Mouse (Mus musculus) T-cell, adult 2 months (primary cell): ENCODE results near the gene Arhgef39.

Experiments used
- DNase-seq: peaks from one replicate; pipeline ENCODE4 v3.0.0; 2022; ENCODE audit warnings: low spot score

Arhgef39 gene

DNA sequence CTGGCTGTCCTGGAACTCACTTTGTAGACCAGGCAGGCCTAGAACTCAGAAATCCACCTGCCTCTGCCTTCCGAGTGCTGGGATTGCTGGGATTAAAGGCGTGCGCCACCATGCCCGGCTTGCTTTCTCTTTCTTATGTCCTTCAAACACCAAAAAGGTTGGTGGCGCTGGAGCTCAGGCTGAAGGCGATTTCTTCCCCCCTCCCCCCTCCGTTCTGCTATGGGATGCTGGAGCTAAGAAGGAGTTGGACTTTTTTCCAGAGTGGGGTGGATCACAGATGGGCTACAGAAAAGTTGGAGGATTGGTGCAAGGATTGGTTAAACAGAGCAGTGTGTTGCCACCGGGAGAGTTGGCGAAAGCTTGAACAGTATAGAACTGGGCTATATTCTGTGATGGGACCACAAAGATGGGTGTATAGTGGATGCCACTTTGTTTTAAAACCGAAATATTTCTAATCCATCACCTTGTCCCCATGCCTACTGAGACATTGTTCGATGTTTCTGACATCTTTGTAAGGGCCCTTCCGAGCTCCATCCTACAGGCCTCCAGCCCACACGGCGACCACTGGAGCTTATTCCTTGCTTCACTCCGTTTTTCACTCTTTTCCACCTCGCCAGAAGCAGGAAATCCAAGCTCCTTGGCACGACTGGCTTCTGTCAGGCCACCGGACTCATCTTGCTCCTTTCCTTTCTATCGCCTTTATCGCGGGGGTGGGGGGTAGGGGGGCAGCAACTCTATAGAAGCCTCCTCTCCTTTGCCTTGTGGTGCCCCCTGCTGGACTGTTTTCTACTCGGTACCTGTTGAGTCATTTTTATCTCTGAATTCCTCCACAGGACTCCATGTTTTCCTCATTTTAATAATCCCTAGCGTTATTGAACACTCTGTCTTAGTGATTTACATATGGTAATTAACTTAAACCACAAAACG, 20.3 kb downstream of the Arhgef39 start:
- peak; percentile 64 for DNase-seq

DNA sequence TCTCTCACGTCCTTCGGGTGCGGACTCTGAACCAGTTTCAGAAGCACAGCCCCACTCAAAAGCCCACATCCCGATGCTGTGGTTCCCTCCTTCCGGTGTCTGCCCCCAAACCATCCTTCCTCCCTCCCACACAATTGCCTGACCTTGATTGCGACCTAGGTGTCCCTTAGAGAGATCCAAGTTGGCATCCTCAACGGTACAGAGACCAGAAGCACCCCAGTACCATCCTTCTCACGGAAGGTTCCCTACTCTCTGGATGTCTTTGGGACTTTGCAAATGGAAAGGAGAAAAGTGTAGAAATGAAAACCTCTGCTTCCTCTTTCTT, 21.0 kb downstream of the Arhgef39 start:
- no peak for DNase-seq

DNA sequence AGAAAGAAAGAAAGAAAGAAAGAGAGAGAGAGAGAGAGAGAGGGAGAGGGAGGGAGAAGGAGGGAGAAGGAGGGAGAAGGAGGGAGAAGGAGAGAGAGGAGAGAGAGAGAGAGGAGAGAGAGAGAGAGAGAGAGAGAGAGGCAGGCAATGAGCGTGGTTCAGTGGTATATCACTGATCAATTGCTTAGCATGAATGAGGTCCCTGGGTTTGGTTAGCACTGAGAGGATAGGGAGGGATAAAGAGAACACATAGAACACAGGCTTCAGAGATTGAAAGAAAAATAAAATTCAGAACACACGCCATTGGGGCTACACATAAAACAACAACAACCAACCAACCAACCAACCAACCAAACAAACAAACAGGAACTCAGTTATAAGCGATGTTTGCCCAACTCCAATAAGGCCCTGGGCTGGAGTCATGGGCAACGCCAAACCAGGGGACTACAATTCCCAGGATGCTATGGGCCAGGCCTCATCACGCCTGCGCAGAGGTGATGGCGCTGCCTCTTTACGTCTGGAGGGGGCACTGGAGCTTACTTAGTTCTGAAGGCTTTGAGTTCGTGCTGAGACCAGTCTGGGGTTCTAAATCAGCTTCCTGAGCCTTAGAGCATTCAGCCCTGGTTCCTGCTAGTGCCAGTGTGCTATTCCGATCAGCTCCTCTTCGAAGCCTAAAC, 21.5 kb downstream of the Arhgef39 start:
- DNase-seq = peak; percentile 89

DNA sequence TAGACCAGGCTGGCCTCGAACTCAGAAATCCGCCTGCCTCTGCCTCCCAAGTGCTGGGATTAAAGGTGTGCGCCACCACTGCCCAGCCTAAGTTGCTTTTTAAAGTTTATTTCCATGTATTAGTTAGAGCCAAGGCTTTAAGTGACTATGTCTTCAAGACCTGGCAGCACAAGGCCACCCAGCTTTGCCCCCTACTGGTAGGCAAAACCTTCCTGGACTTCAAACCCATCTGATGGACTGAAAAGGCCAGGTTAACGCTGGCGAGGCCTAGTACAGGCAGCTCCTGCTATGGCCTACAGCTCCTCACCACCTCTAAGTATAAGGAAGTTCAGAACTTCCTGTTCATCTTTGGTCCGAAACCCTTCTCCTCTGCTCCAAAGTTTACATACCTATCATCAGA, 22.9 kb downstream of the Arhgef39 start:
- peak; percentile 21 for DNase-seq

DNA sequence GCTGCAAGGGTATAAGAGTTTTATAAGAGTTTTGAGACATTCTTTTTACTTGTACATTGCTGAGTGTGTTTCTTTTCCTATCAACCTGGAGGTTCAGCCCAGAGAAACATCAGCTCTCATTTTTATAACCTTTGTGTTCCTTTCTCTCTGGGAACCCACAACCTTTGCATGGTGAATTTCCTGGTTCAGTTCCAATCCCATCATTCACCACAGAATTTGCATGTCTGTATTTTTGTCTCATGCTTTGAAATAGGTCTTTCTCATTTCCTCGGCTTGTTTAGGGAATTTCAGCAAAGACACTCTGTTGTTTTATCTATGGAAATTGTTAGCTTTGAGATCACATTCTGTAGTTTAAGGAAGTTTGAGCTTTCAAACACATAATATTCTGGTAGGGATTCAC, 25.9 kb downstream of the Arhgef39 start:
- DNase-seq = no peak

DNA sequence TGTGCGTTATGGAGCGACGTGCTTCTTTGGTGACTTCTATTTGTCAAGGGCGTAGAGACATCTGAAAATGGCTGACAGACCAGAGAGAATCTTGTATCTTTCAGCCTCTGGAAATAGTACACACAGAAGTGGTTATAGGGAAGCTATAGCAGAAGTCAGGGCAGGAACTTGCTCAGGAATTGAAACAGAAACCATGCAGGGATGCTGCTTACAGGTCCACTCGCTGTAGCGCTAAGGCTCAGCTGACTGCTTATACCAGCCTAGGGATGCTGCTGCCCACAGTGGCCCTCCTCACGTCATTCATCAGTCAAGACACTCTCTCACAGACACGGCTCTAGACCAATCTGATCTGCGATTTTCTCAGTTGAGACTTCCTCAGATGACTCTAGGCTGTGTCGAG, 29.2 kb downstream of the Arhgef39 start:
- no peak for DNase-seq

DNA sequence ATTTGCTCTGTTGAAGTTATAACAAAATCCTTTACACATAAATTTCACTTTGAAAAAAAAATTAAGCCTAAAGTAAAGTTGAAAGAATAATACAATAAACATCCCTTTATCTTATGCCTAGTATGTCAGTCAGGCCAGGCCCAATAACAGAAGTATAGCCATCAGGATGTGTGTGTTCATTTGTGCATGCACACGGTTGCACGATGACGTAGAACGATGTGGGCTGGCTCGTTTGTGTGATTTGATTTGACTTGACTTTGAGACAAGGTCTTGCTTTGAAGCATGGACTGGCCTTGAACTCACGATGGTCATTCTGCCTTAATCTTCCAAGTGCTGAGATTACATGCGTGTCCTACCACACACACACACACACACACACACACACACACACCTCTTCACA, 32.6 kb downstream of the Arhgef39 start:
- DNase-seq = no peak

DNA sequence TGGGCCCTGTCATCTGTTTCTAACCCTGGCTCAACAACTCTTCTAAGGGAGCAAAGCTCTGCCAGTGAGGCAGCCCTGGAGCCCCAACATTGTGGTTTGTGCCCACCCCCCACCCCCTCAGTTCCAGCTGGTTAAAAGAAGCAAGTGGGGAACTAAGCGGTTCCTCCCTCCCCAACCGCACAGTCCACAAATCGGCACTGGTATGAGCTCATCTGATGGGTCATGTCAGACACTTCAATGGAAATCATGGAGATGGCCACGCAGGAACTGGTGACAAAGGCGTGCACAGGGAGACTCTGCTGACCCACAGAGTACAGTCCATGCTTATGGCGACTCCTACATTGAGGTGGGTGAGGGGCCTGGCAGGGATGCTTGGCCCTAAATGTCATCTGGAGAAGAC, 33.6 kb downstream of the Arhgef39 start:
- DNase-seq = no peak

DNA sequence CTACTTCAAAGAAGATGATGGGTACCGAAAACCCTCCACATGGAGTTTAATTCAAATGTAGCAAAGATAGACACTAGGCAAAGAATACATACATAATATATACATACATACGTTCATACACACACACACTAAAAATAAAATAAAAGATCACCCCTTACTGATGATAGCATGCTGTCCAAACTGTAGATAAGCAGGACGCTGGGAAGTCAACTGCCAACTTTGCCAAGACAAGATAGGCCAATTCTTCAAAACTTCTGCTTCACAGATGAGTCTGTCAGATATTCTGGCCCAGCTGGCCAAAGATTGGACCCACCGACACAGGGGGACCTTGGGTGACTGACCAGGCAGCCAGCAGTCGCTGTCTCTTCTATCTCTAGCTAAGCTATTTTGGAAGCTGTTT, 36.4 kb downstream of the Arhgef39 start:
- DNase-seq = no peak

DNA sequence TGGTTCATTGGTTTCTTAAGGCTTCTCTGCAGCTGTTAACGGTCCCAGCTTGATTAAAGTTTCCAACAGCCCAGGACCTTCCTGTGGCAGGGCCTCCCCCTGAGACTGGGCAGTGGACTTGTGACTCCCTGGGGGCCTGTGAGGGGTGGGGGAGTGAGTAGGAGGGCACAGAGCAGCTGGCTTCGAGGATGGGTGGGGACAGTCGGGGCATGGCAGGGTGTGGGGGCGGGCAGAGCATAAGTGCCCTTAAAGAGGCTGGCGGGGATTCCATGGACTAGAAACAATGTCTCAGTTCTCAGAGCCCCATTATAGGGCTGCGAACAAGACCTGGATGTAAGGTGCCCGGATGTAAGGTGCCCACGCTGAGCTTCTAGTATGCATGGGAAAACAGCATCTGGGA, 42.4 kb downstream of the Arhgef39 start:
- no peak for DNase-seq

DNA sequence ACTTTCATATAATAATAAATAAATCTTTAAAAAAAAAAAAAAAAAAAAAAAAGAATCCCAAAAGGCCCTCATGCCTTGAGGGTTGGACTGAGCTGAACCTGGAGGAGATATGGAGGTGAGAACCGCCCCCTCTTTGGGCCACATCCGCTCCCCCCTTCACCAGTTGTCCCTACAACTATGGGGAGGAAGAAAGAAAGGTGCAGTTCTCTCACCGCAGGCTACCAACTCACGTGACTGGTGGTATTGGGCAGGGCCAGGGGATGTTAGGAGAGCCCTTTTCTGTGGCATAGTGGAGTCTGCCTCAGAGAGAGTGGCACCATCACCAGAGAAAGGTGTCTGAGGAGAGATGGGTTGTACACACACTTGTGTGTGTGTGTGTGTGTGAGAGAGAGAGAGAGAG, 43.0 kb downstream of the Arhgef39 start:
- peak; percentile 88 for DNase-seq

DNA sequence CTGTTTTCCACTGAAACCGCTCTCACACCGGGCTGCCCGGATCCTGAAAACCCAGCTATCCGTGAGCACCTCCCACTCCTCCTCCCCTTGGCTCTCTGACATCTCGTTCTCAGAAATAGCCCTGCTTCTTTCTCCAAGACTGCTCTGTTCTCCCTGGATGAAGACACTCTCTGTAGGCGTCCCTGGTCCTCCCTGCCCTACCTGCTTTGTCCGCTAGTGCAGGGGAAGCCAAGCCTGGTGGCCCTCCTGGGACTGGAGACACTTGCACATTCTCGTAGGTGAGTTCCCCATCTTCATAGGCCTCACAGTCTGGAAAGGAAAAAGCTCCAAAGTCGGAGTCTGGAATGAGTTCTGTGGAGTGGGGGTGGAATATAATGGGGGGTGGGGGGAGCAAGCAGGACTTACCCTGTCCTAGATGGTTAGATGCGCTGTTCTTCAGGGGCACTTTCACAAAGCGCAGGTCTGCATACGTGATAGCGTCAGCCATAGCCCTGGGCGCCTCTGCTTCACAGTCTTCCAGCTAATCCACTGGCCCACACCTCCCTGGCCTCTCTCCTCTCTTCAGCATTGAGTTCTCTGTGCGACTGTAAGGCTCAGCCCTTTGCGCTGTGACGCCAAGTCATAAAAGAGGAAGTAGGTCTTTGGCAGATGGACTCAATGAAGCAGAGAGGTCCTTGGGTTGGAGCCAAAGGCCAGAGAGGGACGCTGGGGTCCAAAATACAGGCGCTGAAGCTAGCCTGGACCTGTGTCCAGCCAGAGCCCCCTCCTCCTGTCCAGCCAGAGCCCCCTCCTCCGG, 45.3 kb downstream of the Arhgef39 start, which contains the start of gene Cd72:
Cd72 (minus strand) TSS at position 588 of the 796 bp plus-strand sequence.
- DNase-seq = no peak

DNA sequence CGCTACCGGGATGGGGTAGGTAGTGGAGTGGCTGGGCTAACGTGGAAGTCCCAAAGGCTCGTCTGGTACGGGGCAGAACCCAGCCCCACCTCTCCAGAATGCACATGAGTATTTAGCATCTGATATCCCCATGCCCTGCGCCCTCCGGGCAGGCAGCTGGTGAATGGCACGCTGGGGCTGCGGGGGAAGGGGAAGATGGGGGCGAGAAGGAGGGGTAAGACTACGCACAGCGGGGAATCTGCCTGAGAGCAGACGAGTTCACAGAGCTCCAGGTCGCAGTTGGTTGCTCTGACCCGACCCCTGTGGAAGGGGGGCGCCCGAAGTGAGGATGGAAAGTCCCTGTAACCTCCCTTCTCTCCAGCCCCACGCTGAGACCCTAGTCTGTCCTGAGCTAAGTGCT, 46.1 kb downstream of the Arhgef39 start:
- no peak for DNase-seq

DNA sequence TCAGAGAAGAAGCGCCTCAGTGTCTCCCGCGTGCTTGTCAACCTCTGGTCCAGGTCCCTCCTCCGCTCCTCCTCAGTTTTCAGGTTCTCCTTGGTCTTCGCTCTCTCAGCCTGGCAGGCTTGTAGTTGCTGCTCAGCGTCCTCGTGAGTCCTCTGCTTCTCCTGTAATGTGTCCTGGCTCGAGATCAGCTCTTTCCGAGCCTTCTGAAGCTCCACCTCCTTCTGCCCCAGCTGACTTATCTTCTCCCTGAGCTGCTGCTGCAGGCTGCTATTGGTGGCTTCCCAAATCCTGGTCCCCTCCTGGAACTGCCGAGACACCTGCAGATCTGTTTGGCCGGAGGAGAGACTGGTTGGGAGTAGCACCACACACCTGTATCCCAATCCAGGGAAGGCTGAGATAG, 47.2 kb downstream of the Arhgef39 start:
- DNase-seq = no peak

DNA sequence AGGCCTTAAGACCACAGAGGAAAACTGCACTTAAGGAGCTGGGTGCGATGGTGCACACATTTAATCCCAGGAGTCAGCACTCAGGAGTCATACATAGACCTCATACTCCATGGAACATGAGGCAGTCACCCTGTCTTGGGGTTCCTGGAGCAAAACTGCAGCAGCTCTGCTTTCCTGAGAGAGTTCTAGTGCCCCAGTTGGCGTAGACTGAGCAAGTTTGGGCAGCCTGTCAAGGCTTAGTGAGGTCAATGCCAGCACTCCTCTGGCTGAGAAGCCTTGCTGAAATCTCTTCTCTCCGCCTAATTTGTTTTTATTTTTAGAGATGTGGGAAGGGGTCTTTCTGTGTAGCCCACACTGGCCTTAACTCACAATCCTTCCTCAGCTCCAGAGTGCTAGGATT, 50.9 kb downstream of the Arhgef39 start:
- DNase-seq = no peak

DNA sequence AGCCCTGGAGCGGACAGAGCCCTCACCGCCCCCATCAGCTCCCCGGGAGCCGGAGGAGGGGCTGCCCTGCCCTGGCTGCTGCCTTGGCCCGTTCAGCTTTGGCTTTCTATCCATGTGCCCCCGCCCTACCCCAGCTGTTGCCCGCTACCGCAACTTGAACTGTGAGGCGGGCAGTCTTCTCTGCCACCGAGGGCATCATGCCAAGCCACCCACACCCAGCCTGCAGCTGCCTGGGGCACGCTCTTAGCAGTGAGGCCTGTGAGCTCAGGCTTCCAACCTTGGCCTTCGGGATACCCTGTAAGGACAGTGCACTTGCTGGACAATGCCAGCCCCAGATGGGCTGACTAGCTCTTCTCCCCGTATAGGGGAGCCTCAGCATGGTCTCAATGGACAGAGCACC, 52.2 kb downstream of the Arhgef39 start:
- no peak for DNase-seq
